Mouse (Mus musculus): ENCODE results near the gene Rho. TPM values are rescaled to one million over a fixed set of nuclear protein-coding genes. Genes with fewer than 3 reads are reported as not detected.

Gene Rho
- total RNA-seq, 1 experiment from 2014 or later: not detected

Other genes starting within 250 kb of the Rho start
- 3.1 to 13.5 TPM in 2 of 3 replicates, not detected in the other for gene Tmem40, start 169.3 kb upstream of the Rho start, total RNA-seq (2017)
- gene Cand2, start 157.2 kb upstream of the Rho start, total RNA-seq (2017): 0.10 to 0.53 TPM (median 0.19 TPM) in 3 replicates
- gene Rpl32, start 123.0 kb upstream of the Rho start, total RNA-seq (2017): 1,916 to 2,189 TPM (median 2,052 TPM) in 3 replicates
- gene Efcab12, start 93.3 kb upstream of the Rho start, total RNA-seq (2017): not detected in 3 replicates
- 9.7 to 13.3 TPM (median 11.5 TPM) in 3 replicates for gene Mbd4, start 78.4 kb upstream of the Rho start, total RNA-seq (2017)
- 1.1 to 1.2 TPM (median 1.1 TPM) in 3 replicates for gene Ift122, start 78.3 kb upstream of the Rho start, total RNA-seq (2017)
- gene H1foo, start 13.2 kb downstream of the Rho start, total RNA-seq (2017): not detected in 3 replicates
- gene Plxnd1, start 63.3 kb downstream of the Rho start, total RNA-seq (2017): 8.2 to 17.6 TPM (median 17.6 TPM) in 3 replicates